Mouse (Mus musculus) bone marrow macrophage, adult 2 months (primary cell): ENCODE data around the gene Hipk3. TPM values are rescaled to one million over a fixed set of nuclear protein-coding genes. Genes with fewer than 3 reads are reported as not detected.

Experiments
- H3K27ac ChIP-seq: 2 replicates; pipeline ENCODE4 v1.5.1; 2012; ENCODE audit warnings: low read depth, low read length; ENCODE audit not compliant: insufficient read depth
- H3K4me1 ChIP-seq: 2 replicates; pipeline ENCODE4 v1.6.1; 2012; ENCODE audit warnings: low read length; ENCODE audit not compliant: control insufficient read depth, insufficient read depth
- H3K4me3 ChIP-seq: 2 replicates; pipeline ENCODE4 v1.5.1; 2012; ENCODE audit warnings: mild to moderate bottlenecking, low read length, moderate library complexity; ENCODE audit not compliant: insufficient read depth
- CTCF ChIP-seq: IDR thresholded peaks from 2 replicates; pipeline ENCODE4 v1.5.1; 2012; ENCODE audit warnings: low read depth, mild to moderate bottlenecking, low read length, moderate library complexity
- POLR2A ChIP-seq: IDR thresholded peaks from 2 replicates; pipeline ENCODE4 v1.6.1; 2012; ENCODE audit warnings: mild to moderate bottlenecking, low read depth, low read length, borderline replicate concordance
- polyA plus RNA-seq: library from polyadenylated mRNA; stranded (reverse); fragments of >200 nt; gene quantifications from 2 replicates; pipeline ENCODE4 v1.2.4, GENCODE M21; 2012; ENCODE audit not compliant: missing spikeins, insufficient read depth, insufficient read length

Gene Hipk3
- polyA plus RNA-seq, 1 experiment, result 36.2 TPM

DNA sequence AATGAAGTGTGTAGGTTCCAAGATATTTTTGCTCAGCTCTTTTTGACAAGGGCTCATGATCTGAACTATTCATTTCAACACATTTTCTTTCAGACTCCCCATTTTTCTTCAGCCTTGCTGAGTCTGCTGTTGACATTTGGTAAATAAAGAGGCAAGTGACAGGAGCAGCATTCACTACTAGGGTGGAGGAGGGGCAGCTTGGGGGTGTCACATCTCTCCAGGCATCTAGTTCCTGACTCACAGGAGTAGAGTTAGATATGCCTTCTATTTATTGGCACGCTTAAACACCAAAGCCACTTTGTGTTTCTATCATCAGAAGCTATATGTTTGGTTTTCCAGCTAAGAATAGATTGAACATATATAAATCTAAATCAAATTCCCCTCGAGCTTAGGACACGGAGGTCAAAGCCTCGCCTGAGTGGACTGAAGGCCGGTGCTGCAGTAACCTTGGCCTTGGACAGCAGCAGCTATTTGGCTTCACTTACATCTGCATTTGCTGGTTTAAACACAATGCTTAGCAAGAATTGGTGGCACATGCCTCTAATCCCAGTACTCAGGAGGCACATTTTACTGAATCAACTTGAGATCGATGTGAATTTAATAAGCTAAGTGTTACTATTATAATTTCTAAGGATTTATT, 95.5 kb downstream of the Hipk3 start:
- no peak overlapping the region for H3K27ac ChIP-seq
- TF ChIP-seq POLR2A, result no peak
- no peak for TF ChIP-seq CTCF
- H3K4me1 ChIP-seq, result no peaks in the 10 kb centered on the region
- no peak overlapping the region for H3K4me3 ChIP-seq

- Histone ChIP-seq H3K4me3 (no peak overlapping the region), H3K27ac (no peak overlapping the region), H3K4me1 (no peaks in the 10 kb centered on the region)
- TF ChIP-seq CTCF (no peak), POLR2A (no peak)
Measured at GRCm38 (mm10) chr2:104395961-104396360, 98.3 kb downstream of the Hipk3 start.

- H3K4me1 ChIP-seq, result no peaks in the 10 kb centered on the region
Measured at GRCm38 (mm10) chr2:104394769-104395168, 99.5 kb downstream of the Hipk3 start.

DNA sequence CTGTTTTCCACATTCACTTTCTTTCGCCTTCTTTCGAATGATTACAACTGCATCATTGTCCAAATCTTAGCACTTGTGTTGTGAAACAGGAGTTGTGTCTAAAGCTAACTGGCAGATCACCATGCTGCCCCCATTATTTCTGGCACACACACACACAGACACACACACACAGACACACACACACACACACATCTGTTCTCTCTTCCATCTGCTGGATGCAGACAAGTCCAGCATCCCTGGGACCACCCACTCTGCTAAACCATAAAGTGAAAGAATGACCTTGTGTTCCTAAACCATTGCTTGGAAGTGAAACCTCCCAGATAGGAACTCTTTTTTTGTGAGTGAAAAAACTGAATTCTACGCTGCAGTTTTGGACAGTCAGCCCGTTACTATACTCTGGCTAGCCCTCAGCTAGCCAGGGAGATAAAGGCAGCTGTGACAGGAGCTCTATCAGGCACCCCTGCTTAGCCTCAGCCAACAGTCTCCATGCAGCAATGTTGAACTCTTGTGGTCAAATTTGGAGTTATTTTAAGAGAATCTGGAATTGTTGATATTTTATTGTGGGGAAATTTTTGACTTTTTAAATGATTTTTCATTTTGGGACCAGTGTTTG, 101.4 kb downstream of the Hipk3 start:
- Histone ChIP-seq H3K4me1 (no peaks in the 10 kb centered on the region), H3K27ac (no peak overlapping the region), H3K4me3 (no peak overlapping the region)
- TF ChIP-seq POLR2A, result no peak
- TF ChIP-seq CTCF, result no peak

More at GRCm38 (mm10) chr2:104394769-104395168, 99.5 kb downstream of the Hipk3 start:
- Histone ChIP-seq H3K4me3 (no peak overlapping the region), H3K27ac (no peak overlapping the region)
- TF ChIP-seq CTCF (no peak), POLR2A (no peak)

- Histone ChIP-seq H3K4me3 (no peak overlapping the region), H3K4me1 (no peaks in the 10 kb centered on the region), H3K27ac (no peak overlapping the region)
- TF ChIP-seq CTCF, result no peak
Measured at GRCm38 (mm10) chr2:104389231-104389630, 105.0 kb downstream of the Hipk3 start.

DNA sequence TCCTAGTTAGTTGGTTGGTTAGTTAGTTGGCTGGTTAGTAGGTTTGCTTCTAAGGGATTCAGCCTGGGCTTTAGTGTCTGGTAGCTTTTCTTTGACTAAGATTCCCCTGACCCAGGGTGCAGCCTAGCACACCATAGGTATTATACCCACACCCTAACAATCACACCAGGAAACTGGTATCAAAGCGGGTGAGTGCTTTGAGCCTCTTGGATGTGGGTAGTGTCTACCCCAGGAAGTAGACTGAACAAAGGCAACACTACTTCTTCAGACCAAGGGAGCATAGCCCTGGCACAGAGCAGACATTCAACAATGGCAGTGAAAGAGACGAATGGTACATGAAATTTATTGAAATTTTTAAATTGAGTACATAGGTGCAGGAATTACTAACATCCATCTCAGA, 108.3 kb downstream of the Hipk3 start:
- H3K4me1 ChIP-seq, result no peaks in the 10 kb centered on the region
- no peak overlapping the region for H3K4me3 ChIP-seq
- no peak for TF ChIP-seq CTCF
- TF ChIP-seq POLR2A, result no peak
- H3K27ac ChIP-seq, result no peak overlapping the region

DNA sequence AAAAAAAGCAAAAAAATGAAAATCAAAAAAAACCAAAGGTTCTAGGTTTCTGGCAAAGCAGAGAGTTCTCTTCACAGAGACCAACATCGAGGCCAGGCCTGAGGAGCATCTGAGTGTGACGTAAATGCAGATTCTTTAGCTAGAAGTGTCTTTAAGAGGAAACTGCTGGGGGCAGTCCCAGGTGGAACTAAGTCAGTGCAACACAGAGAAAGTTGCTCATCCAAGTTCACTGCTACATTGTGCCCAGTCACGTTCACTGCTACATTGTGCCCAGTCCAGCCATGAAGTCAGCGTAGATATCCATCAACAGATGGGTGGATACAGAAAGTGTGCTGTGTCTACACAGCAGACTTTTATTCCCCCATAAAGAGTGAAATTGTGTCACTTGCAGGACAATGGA, 110.7 kb downstream of the Hipk3 start:
- no peaks in the 10 kb centered on the region for H3K4me1 ChIP-seq
- no peak for TF ChIP-seq CTCF
- TF ChIP-seq POLR2A, result no peak
- no peak overlapping the region for H3K27ac ChIP-seq
- no peak overlapping the region for H3K4me3 ChIP-seq

- H3K4me3 ChIP-seq, result no peak overlapping the region
- no peak overlapping the region for H3K27ac ChIP-seq
- no peaks in the 10 kb centered on the region for H3K4me1 ChIP-seq
- TF ChIP-seq POLR2A (no peak), CTCF (no peak)
Measured at GRCm38 (mm10) chr2:104382813-104383212, 111.4 kb downstream of the Hipk3 start.

DNA sequence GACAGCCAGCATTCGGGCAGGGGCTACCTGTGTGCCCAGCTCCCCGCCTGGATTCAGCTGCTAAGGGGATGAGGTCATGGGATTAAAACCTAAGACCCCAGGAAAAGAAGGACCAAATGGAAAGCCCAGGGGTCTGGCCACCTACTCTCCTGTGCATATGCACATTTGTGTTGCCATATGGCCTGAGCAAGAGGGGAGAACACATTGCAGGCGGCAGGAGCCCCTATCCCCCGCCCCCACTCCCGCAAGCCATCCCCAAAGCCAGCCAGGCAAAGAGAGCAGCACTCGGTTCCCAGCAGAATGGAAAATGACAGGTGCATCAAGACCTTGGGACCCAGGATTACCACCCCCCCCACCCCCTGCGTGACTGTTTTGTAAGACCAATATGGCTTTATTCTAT, 114.9 kb downstream of the Hipk3 start:
- H3K4me1 ChIP-seq, result no peaks in the 10 kb centered on the region
- H3K27ac ChIP-seq, result no peak overlapping the region
- H3K4me3 ChIP-seq, result no peak overlapping the region
- no peak for TF ChIP-seq POLR2A
- no peak for TF ChIP-seq CTCF

DNA sequence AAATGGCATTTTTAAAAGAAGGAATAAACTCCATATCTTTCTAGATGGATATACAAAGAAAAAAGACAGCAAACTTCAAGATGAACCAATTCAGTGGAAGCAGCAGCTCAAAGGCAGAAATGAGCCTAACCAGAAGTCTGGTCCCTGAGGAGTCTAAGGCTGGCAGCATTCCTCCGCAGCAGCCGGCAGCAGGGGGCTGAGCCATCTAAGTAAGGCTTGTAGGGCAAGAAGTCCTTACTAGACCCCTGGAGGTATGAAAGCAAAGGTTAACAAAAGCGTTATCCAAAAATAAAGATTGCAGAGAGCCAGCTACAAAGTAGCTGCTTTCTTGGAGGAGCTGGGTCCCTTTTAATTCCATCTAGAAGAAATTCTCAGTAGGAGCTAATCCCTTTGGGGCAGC, 115.5 kb downstream of the Hipk3 start:
- H3K4me3 ChIP-seq, result no peak overlapping the region
- no peak overlapping the region for H3K27ac ChIP-seq
- TF ChIP-seq POLR2A, result no peak
- no peaks in the 10 kb centered on the region for H3K4me1 ChIP-seq

DNA sequence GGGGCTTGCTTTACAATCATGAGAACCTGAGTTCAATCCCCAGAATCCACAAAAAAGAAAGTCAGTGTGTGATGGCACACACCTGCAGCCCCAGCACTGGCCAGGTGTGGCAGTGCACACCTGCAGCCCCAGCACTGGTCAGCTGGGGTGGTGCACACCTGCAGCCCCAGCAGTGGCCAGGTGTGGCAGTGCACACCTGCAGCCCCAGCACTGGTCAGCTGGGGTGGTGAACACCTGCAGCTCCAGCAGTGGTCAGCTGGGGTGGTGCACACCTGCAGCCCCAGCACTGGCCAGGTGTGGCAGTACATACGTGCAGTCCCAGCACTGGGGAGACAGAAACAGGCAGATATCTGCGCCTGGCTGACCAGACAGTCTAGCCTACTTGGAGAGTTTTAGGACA, 116.3 kb downstream of the Hipk3 start:
- no peak for TF ChIP-seq CTCF
- no peak for TF ChIP-seq POLR2A
- H3K4me3 ChIP-seq, result no peak overlapping the region
- no peak overlapping the region for H3K27ac ChIP-seq
- no peaks in the 10 kb centered on the region for H3K4me1 ChIP-seq

Other genes with a start within 250 kb of the Hipk3 start
- gene D430041D05Rik, start 83.4 kb downstream of the Hipk3 start, polyA plus RNA-seq, result not detected in 2 replicates
- 20.0 and 24.0 TPM in 2 replicates for gene Cstf3, start 96.1 kb upstream of the Hipk3 start, polyA plus RNA-seq
- gene Tcp11l1, start 217.7 kb upstream of the Hipk3 start, polyA plus RNA-seq, result 21.9 and 22.0 TPM in 2 replicates
- not detected in 2 replicates for gene Pin1rt1, start 221.9 kb upstream of the Hipk3 start, polyA plus RNA-seq
- 13.1 and 14.4 TPM in 2 replicates for gene Depdc7, start 248.4 kb upstream of the Hipk3 start, polyA plus RNA-seq